Mouse (Mus musculus) lung, postnatal 0 days (tissue): ENCODE results near the gene Ctc1. TPM values are rescaled to one million over a fixed set of nuclear protein-coding genes. Genes with fewer than 3 reads are reported as not detected.

ENCODE experiments used
- ATAC-seq: fragments of 200-750 bp; cut with Nextera tagmentation; 2 replicates; pipeline ENCODE4 v1.8.0; 2017; ENCODE audit warnings: moderate library complexity
- DNase-seq: peaks from one replicate; pipeline ENCODE4 v3.0.0-alpha.2; 2016; ENCODE audit warnings: low spot score
- H3K27ac ChIP-seq: fragments of 300-500 bp; sonication (generic); 2 replicates; pipeline ENCODE4 v1.5.1; 2014; ENCODE audit warnings: antibody characterized with exemption, mild to moderate bottlenecking, low read length, mixed read lengths
- H3K27me3 ChIP-seq: fragments of 300-500 bp; sonication (generic); replicated peaks from 2 replicates; pipeline ENCODE4 v1.6.1; 2014; ENCODE audit warnings: low read length, mixed read lengths; ENCODE audit not compliant: insufficient read depth
- H3K36me3 ChIP-seq: fragments of 300-500 bp; sonication (generic); 2 replicates; pipeline ENCODE4 v1.6.1; 2014; ENCODE audit warnings: low read length, mixed read lengths; ENCODE audit not compliant: insufficient read depth
- H3K4me1 ChIP-seq: fragments of 300-500 bp; sonication (generic); 2 replicates; pipeline ENCODE4 v1.6.1; 2014; ENCODE audit warnings: antibody characterized with exemption, low read depth, low read length, mixed read lengths; ENCODE audit not compliant: insufficient read depth
- H3K4me2 ChIP-seq: fragments of 300-500 bp; sonication (generic); replicated peaks from 2 replicates; pipeline ENCODE4 v1.6.1; 2014; ENCODE audit warnings: low read depth, mild to moderate bottlenecking, low read length, moderate library complexity, mixed read lengths
- H3K4me3 ChIP-seq: fragments of 300-500 bp; sonication (generic); 2 replicates; pipeline ENCODE4 v1.5.1; 2014; ENCODE audit warnings: low read depth, low read length
- H3K9ac ChIP-seq: fragments of 300-500 bp; sonication (generic); replicated peaks from 2 replicates; pipeline ENCODE4 v1.6.1; 2014; ENCODE audit warnings: low read depth, mild to moderate bottlenecking
- H3K9me3 ChIP-seq: fragments of 300-500 bp; sonication (generic); 2 replicates; pipeline ENCODE4 v1.6.1; 2016; ENCODE audit warnings: low read length, mixed read lengths
- CTCF ChIP-seq: IDR thresholded peaks from 2 replicates; pipeline ENCODE4 v1.5.1; 2016; ENCODE audit warnings: antibody characterized with exemption, mild to moderate bottlenecking
- EP300 ChIP-seq: IDR thresholded peaks from 2 replicates; pipeline ENCODE4 v1.6.1; 2016; ENCODE audit warnings: antibody characterized with exemption, mild to moderate bottlenecking, control low read depth
- WGBS: fragments of 180-500 bp; shearing (Covaris S2); extraction: QIAGEN DNeasy Blood & Tissue Kit; methylation state at CpG from one replicate; pipeline ENCODE4 v1.1.7; 2014; 5-methylcytosine and 5-hydroxymethylcytosine counted together
- polyA plus RNA-seq: library from polyadenylated mRNA; unstranded; fragments of >200 nt; fragmentation: Nextera tagmentation; extraction: Ambion mirVana; gene quantifications from 2 replicates; pipeline ENCODE4 v1.2.1, GENCODE M21; 2015

The Ctc1 gene
- polyA plus RNA-seq, 1 experiment from 2014 or later = 12.3 TPM

DNA sequence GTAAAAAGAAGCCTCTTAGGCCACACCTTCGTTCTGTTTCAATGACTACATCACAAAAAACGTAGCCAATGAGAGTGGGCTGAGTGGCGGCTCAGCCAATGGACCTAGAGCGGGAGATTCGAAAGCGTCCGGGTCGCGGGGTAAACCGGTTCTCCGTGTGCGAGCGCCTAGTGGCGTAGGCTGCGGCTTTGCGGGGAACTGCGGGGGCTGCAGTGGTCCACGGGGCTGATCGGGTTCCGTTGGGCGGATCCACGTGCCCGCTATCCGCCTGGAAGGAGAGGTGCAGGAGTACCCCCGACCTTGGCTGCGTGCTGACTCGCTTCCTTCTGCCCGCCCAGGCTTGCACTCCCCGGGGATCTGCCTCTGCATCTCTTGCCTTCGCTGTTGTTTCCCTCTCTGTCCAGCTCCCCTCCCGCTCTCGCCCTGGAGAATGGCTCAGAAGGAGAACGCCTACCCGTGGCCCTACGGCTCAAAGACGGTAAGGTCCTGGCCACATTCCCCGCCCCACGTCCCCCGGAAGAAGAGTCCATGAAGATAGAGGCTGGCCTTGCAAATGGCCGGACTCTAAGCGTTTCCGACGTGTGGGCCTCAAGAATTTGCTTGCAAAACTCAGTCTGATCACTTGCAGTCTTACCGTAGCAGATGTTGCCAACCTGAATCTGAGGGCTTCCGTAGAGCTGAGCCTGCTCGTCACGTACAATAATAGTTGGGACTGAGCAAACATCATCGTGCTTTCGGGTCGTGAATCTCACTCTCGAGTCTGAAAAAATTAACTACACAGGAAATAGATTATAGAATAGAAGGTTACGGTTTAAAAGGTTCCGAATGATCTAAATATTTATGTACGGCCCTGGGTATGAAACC, 30.1 kb downstream of the Ctc1 start, which contains the start of gene Aurkb:
Aurkb (plus strand) TSS at position 117 of the 864 bp plus-strand sequence.
- no peaks in the 10 kb centered on the region for H3K4me1 ChIP-seq
- DNase-seq = peak; percentile 96
- H3K27ac ChIP-seq = peak within 1 kb of the TSS; percentile 58

GRCm38 (mm10) chr11:69046395-69046774, 30.7 kb downstream of the Ctc1 start:
- no peak for ATAC-seq
- Histone ChIP-seq H3K27ac (no peak overlapping the region), H3K4me3 (peak overlapping the region; percentile 79)

More for the DNA sequence above, 30.1 kb downstream of the Ctc1 start, which contains the start of gene Aurkb:
- TF ChIP-seq EP300 (no peak), CTCF (peak; percentile 6; the same call in 1 of the 2 replicates)
- H3K9me3 ChIP-seq = no peaks in the 10 kb centered on the region
- peak within 1 kb of the TSS; percentile 79 for H3K4me3 ChIP-seq
- peak; percentile 78 for ATAC-seq
- no peaks in the 10 kb centered on the region for H3K27me3 ChIP-seq
- H3K4me2 ChIP-seq = peak within 1 kb of the TSS; percentile 99
- no peaks in the 10 kb centered on the region for H3K36me3 ChIP-seq
- peak within 1 kb of the TSS; percentile 33 for H3K9ac ChIP-seq
- WGBS = under 1% methylated on average over 48 of the region's 54 CpGs

GRCm38 (mm10) chr11:69047592-69047991, 31.9 kb downstream of the Ctc1 start:
- Histone ChIP-seq H3K4me3 (no peak overlapping the region), H3K9ac (no peak overlapping the region), H3K4me2 (no peak overlapping the region), H3K4me1 (no peaks in the 10 kb centered on the region), H3K27me3 (no peaks in the 10 kb centered on the region), H3K9me3 (no peaks in the 10 kb centered on the region), H3K36me3 (no peaks in the 10 kb centered on the region), H3K27ac (no peak overlapping the region)
- TF ChIP-seq EP300 (no peak), CTCF (no peak)
- DNase-seq = no peak
- 73% methylated on average over 12 of the region's 12 CpGs for WGBS
- no peak for ATAC-seq

More at GRCm38 (mm10) chr11:69046395-69046774, 30.7 kb downstream of the Ctc1 start:
- 6% methylated on average over 9 of the region's 9 CpGs for WGBS
- Histone ChIP-seq H3K4me2 (peak overlapping the region; percentile 99), H3K9ac (peak overlapping the region; percentile 33), H3K27me3 (no peaks in the 10 kb centered on the region), H3K36me3 (no peaks in the 10 kb centered on the region), H3K4me1 (no peaks in the 10 kb centered on the region), H3K9me3 (no peaks in the 10 kb centered on the region)
- TF ChIP-seq EP300 (no peak), CTCF (no peak)
- DNase-seq = no peak

DNA sequence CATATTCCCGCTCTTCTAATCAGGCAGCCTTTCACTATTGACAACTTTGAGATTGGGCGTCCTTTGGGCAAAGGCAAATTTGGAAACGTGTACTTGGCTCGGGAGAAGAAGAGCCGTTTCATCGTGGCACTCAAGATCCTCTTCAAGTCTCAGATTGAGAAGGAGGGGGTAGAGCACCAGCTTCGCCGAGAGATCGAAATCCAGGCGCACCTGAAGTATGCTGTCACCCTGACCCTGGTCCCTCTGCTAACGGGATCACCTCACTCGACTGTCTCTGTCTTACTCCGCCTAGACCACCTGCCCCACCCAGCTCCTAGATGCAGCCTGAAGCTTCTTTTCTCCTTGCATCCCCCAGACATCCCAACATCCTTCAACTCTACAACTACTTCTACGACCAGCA, 32.4 kb downstream of the Ctc1 start:
- no peak overlapping the region for H3K27ac ChIP-seq
- 77% methylated on average over 14 of the region's 14 CpGs for WGBS
- H3K9me3 ChIP-seq = no peaks in the 10 kb centered on the region
- H3K36me3 ChIP-seq = no peaks in the 10 kb centered on the region
- ATAC-seq (no peak), DNase-seq (no peak)
- no peaks in the 10 kb centered on the region for H3K4me1 ChIP-seq
- H3K4me2 ChIP-seq = no peak overlapping the region
- TF ChIP-seq EP300 (no peak), CTCF (no peak)
- no peaks in the 10 kb centered on the region for H3K27me3 ChIP-seq
- H3K9ac ChIP-seq = no peak overlapping the region
- H3K4me3 ChIP-seq = no peak overlapping the region

- DNase-seq (no peak), ATAC-seq (no peak)
- Histone ChIP-seq H3K9me3 (no peaks in the 10 kb centered on the region), H3K36me3 (no peaks in the 10 kb centered on the region), H3K4me1 (no peaks in the 10 kb centered on the region), H3K9ac (no peak overlapping the region), H3K27me3 (no peaks in the 10 kb centered on the region), H3K4me2 (no peak overlapping the region), H3K4me3 (no peak overlapping the region), H3K27ac (no peak overlapping the region)
- TF ChIP-seq CTCF (no peak), EP300 (no peak)
- 74% methylated on average over 8 of the region's 8 CpGs for WGBS
Measured at GRCm38 (mm10) chr11:69050748-69051147, 35.0 kb downstream of the Ctc1 start.

DNA sequence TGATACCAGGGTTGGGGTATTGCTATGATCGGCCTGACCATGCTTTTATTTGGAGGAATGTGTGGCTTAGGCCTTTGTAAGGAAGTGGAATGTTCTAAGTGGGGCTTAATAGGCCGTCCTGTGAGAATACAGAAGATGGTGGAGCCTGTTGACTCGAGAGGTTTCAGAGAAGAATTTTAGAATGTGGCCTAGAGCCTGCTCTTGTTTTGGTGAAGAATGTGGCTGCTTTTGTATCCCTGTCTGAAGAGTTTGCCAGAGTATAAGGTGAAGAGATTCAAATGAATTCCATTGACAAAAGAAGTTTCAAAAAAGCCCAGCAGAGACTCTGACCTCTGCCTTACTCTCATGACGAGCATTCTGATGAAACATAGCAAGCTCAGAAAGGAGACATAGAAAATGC, 36.1 kb downstream of the Ctc1 start:
- Histone ChIP-seq H3K9ac (no peak overlapping the region), H3K27ac (no peak overlapping the region), H3K9me3 (no peaks in the 10 kb centered on the region), H3K36me3 (no peaks in the 10 kb centered on the region), H3K27me3 (no peaks in the 10 kb centered on the region), H3K4me3 (no peak overlapping the region), H3K4me1 (no peaks in the 10 kb centered on the region), H3K4me2 (no peak overlapping the region)
- ATAC-seq = peak; percentile 45; the same call in 1 of the 2 replicates
- 66% methylated on average over 4 of the region's 4 CpGs for WGBS
- TF ChIP-seq CTCF (no peak), EP300 (peak; percentile 41; the same call in 1 of the 2 replicates)
- DNase-seq = no peak
